Mouse (Mus musculus) yolk sac, embryonic 10.5 days (tissue): ENCODE measurements around the gene Pank4.

Experiments used
- DNase-seq: peaks from one replicate; pipeline ENCODE4 v3.0.0-alpha.2; 2017; ENCODE audit warnings: low spot score

Gene Pank4

DNA sequence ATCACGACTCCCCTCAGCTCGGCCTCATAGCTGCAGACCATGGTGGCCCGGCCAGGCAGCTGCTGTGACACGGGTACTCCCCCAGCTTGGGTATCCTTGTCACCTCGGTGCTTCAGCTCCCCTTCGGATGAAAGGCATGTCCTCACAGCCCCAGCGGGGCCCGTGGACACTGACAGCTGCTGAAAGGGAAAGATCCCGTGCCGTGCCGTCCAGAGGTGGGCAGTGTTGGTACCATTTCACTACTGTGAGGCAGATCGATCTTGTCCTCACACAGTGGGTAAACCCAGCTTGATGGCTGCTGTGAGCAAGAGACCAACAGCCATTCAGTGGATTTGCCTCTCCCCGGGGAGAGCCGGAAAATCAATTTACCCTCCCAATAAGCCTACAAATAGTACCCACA is 50.3 kb downstream of the Pank4 start:
- DNase-seq: no peak

GRCm38 (mm10) chr4:155014791-155015190 is 50.9 kb downstream of the Pank4 start:
- no peak for DNase-seq

GRCm38 (mm10) chr4:155015550-155015949 is 51.6 kb downstream of the Pank4 start:
- no peak for DNase-seq

GRCm38 (mm10) chr4:155016807-155017206 is 52.9 kb downstream of the Pank4 start:
- no peak for DNase-seq

DNA sequence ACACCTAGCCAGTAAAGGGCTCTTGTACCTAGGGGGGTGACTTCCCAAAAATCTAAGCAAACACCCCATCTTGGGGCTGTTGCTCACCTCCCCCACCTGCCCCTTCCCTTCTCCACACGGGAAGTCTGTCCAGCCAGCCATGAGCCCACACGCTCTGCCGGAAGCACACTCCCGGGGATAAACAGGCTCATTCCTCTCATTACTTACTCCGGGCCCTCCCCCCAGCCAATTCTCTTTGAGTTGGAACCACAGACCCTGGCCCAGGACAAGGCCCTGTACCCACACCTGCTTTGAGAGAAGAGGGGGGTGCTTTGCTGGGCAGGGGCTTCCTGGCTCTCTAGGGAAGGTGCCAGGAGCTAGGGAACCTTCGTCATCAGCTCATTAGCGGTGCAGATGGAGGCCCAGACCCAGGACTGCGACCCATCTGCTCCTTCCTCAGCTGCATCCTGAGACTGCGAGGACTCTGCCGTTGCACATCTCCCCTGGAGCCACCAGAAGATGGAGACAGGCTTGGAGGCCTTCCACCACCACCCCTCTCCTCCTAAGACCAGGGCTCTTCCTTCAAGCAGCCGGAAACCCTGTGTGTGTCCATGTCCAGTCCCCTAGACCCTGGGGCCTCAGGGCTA is 53.4 kb downstream of the Pank4 start:
- no peak for DNase-seq

DNA sequence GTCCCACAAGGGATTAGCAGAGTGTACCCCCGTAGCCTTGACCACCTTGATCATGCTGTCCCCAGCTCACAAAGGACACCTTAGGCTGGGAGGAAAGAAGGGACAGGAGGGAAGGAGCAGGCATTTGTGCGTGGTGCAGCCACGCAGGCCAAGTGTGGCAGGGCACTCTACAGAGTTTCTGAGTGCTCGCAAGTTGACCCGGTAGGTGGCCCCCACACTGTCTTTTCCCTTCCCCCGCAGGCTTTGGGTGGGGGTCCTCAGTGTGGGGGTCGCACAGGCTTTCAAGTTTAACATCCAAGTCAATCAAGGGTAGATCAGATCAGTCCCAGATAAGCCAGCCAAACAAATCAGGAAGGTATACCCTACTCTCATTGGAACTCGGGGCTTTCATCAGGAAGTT is 54.1 kb downstream of the Pank4 start:
- DNase-seq: no peak

GRCm38 (mm10) chr4:155018601-155019335 is 54.8 kb downstream of the Pank4 start:
- peak; percentile 28 for DNase-seq

GRCm38 (mm10) chr4:155019336-155019847 is 55.5 kb downstream of the Pank4 start:
- DNase-seq: peak; percentile 6

- no peak for DNase-seq
Observed at GRCm38 (mm10) chr4:155020141-155020540, 56.2 kb downstream of the Pank4 start.

DNA sequence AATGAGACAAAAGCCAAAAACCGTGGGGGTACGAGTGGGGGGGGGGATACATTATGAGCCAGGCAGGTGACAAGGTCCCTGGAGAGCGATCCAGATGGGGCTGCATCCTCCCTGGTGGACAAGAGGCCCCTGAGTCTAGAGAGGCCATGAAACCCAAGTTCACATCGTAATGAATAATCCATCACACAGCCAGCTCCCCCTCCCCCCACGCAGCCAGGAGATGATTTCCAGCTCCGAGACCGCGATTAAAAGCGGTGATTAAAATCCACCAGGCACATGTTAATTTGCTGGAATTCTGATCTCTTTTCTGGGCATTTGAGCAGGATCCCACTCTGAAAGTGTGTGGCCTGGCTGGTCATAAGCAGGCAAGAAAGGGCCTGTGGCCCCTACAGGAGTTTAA is 56.9 kb downstream of the Pank4 start:
- no peak for DNase-seq

DNA sequence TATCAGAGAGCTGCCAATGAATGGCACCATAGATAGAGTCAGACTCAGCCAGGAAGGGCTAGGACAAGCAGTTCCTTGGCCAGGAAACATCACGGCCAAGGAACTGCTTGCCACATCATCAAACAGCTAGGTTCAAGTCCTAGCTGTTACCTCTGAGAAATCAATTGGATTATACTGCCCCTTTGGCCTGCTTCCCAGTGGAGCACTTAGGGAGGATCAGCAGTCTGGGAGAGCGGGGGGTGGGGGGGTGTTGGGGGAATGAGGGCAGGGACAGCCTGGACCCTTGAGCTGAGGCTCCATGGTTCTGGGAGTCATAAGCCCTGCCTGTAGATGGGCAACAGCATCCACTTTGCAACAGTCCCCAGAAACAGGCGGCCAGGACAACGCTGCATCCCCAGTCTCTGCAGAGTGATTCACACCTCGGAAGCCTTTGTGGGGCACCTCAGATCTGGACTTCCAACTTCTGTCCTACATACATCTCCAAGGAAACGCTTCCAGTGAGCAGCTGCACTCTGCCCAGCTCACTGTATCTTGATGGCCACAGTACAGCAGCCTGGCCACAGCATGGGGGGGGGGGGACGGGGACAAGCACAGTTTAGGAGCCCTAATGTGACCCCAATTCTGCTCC is 58.4 kb downstream of the Pank4 start:
- no peak for DNase-seq

DNA sequence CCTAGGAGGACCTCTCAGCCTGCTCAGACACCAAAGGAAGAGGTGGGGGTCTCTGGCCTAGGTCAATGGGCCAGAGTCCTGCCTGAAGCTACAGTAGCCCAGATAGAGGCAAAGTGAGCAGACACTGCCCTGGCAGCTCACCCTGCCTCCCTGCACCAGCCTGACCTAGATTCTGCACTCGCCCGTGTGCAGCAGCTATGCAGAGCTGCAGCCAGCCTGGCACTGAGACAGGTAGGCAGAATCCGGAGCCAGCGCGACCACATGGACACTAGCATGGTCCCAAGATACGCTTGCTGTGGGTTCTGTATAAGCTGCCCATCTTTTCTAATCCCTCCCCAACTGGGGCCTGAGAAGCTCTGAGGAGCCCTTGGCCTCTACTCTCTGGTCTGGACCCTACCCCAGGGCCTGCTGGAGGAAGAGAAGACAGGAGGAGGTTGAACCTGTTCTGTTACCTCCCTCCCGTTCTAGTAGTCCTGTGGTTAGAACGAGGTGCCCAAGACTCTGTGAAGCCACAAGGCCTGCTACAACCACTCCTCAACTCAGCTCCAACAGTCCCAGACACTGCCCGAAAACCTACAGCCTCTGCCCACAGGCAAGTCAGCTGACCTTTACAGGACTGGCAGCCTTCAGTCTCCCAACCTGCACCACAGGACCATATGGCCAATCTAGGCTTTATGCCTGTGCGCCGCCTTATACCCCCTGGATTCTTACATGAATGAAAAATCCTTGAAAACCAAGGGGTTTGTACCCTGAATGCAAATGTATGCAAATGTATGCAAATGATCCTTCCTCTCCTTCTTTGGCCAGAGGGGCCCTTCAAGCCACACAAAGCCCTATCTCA is 60.5 kb downstream of the Pank4 start:
- DNase-seq: no peak
